Mouse (Mus musculus) MEL (cell line): ENCODE results near the gene Celf2. TPM values are rescaled to one million over a fixed set of nuclear protein-coding genes. Genes with fewer than 3 reads are reported as not detected.

Experiments used
- DNase-seq: peaks from one replicate; pipeline ENCODE4 v3.0.0; 2011; ENCODE audit warnings: low read depth, low spot score
- H3K27ac ChIP-seq: 2 replicates; pipeline ENCODE4 v1.5.1; 2012; ENCODE audit warnings: low read depth, mild to moderate bottlenecking, control low read depth, low read length, moderate library complexity; ENCODE audit not compliant: control insufficient read depth
- H3K27me3 ChIP-seq, 2 experiments: fragments of 150-350 bp in 1 of 2; sonication (generic) in 1 of 2; 2 replicates each; pipeline ENCODE4 v1.6.1; 2012; ENCODE audit warnings: low read length in 2 of 2, mild to moderate bottlenecking in 2 of 2, improper control_type of control experiment in 1 of 2, moderate library complexity in 1 of 2; ENCODE audit not compliant: insufficient read depth in 2 of 2, control insufficient read depth in 1 of 2
- H3K36me3 ChIP-seq, 2 experiments: 2 replicates each; pipeline ENCODE4 v1.6.1; 2012 to 2014; ENCODE audit warnings: low read length in 2 of 2, improper control_type of control experiment in 1 of 2, inconsistent platforms in 1 of 2, mild to moderate bottlenecking in 1 of 2; ENCODE audit not compliant: insufficient read depth in 2 of 2, control insufficient read depth in 1 of 2
- H3K4me1 ChIP-seq, 2 experiments: fragments of 150-350 bp in 1 of 2; sonication (generic) in 1 of 2; 2 replicates each; pipeline ENCODE4 v1.6.1; 2012; ENCODE audit warnings: low read length in 2 of 2, improper control_type of control experiment in 1 of 2, mild to moderate bottlenecking in 1 of 2; ENCODE audit not compliant: insufficient read depth in 2 of 2, control insufficient read depth in 1 of 2
- H3K4me3 ChIP-seq, 2 experiments: fragments of 150-350 bp in 1 of 2; sonication (generic) in 1 of 2; 2 replicates each; pipeline ENCODE4 v1.5.1; 2012; ENCODE audit warnings: low read depth in 2 of 2, low read length in 2 of 2, mild to moderate bottlenecking in 2 of 2, moderate library complexity in 2 of 2, control low read depth in 1 of 2, improper control_type of control experiment in 1 of 2; ENCODE audit not compliant: control insufficient read depth in 1 of 2, insufficient read depth in 1 of 2
- H3K79me2 ChIP-seq: 2 replicates; pipeline ENCODE4 v1.6.1; 2012; ENCODE audit warnings: mild to moderate bottlenecking, low read length, moderate library complexity; ENCODE audit not compliant: control insufficient read depth, poor library complexity, insufficient read depth
- H3K9ac ChIP-seq: 2 replicates; pipeline ENCODE4 v1.6.1; 2012; ENCODE audit warnings: low read depth, mild to moderate bottlenecking, control low read depth, low read length, moderate library complexity; ENCODE audit not compliant: control insufficient read depth, poor library complexity, severe bottlenecking
- H3K9me3 ChIP-seq: fragments of 150-350 bp; sonication (generic); replicated peaks from 2 replicates; pipeline ENCODE4 v1.6.1; 2012; ENCODE audit warnings: mild to moderate bottlenecking, low read length, improper control_type of control experiment, moderate library complexity; ENCODE audit not compliant: insufficient read depth
- CHD2 ChIP-seq: IDR thresholded peaks from 2 replicates; pipeline ENCODE4 v1.6.1; 2011; ENCODE audit warnings: low read length, improper control_type of control experiment
- E2F4 ChIP-seq: IDR thresholded peaks from 2 replicates; pipeline ENCODE4 v1.6.1; 2011; ENCODE audit warnings: low read depth, low read length, improper control_type of control experiment, borderline replicate concordance
- ELF1 ChIP-seq: IDR thresholded peaks from 2 replicates; pipeline ENCODE4 v1.6.1; 2014; ENCODE audit warnings: low read depth, mild to moderate bottlenecking, inconsistent platforms, low read length, improper control_type of control experiment, moderate library complexity
- EP300 ChIP-seq, 2 experiments: IDR thresholded peaks; 2 replicates each; pipeline ENCODE4 v1.6.1; 2011; ENCODE audit warnings: improper control_type of control experiment in 2 of 2, low read length in 2 of 2, low read depth in 1 of 2, mild to moderate bottlenecking in 1 of 2
- ETS1 ChIP-seq: IDR thresholded peaks from 2 replicates; pipeline ENCODE4 v1.6.1; 2012; ENCODE audit warnings: low read depth, mild to moderate bottlenecking, inconsistent platforms, low read length, improper control_type of control experiment, moderate library complexity
- GABPA ChIP-seq: IDR thresholded peaks from 2 replicates; pipeline ENCODE4 v1.6.1; 2012; ENCODE audit warnings: low read depth, mild to moderate bottlenecking, inconsistent platforms, low read length, improper control_type of control experiment, moderate library complexity
- GATA1 ChIP-seq: IDR thresholded peaks from 2 replicates; pipeline ENCODE4 v1.6.1; 2011; ENCODE audit warnings: low read depth, low read length, improper control_type of control experiment
- HCFC1 ChIP-seq: IDR thresholded peaks from 2 replicates; pipeline ENCODE4 v1.6.1; 2012; ENCODE audit warnings: low read depth, mild to moderate bottlenecking, inconsistent platforms, low read length, improper control_type of control experiment, moderate library complexity
- JUND ChIP-seq: IDR thresholded peaks from 2 replicates; pipeline ENCODE4 v1.6.1; 2011; ENCODE audit warnings: low read depth, mild to moderate bottlenecking, improper control_type of control experiment, low read length
- KAT2A ChIP-seq: conservative IDR thresholded peaks from 2 replicates; pipeline ENCODE4 v1.6.1; 2012; ENCODE audit warnings: low read depth, low read length, improper control_type of control experiment, inconsistent platforms
- MYC ChIP-seq: IDR thresholded peaks from 2 replicates; pipeline ENCODE4 v1.6.1; 2011; ENCODE audit warnings: low read depth, mild to moderate bottlenecking, low read length, improper control_type of control experiment, moderate library complexity
- POLR2AphosphoS5 ChIP-seq: IDR thresholded peaks from 2 replicates; pipeline ENCODE4 v1.6.1; 2012; ENCODE audit warnings: low read depth, borderline replicate concordance, mild to moderate bottlenecking, inconsistent platforms, low read length, moderate library complexity, mixed read lengths
- RAD21 ChIP-seq: IDR thresholded peaks from 2 replicates; pipeline ENCODE4 v1.6.1; 2011; ENCODE audit warnings: mild to moderate bottlenecking, low read depth, low read length, improper control_type of control experiment
- UBTF ChIP-seq: IDR thresholded peaks from 2 replicates; pipeline ENCODE4 v1.6.1; 2012; ENCODE audit warnings: low read depth, mild to moderate bottlenecking, inconsistent platforms, low read length, improper control_type of control experiment, moderate library complexity, borderline replicate concordance; ENCODE audit not compliant: insufficient read depth
- ZKSCAN1 ChIP-seq: IDR thresholded peaks from 2 replicates; pipeline ENCODE4 v1.6.1; 2012; ENCODE audit warnings: low read depth, mild to moderate bottlenecking, inconsistent platforms, low read length, improper control_type of control experiment, moderate library complexity
- polyA plus RNA-seq, 2 experiments: library from polyadenylated mRNA; stranded (reverse) in 1 of 2; unstranded in 1 of 2; fragments of >175 nt in 1 of 2; fragments of >200 nt in 1 of 2; gene quantifications; 2 replicates each; pipeline versions ENCODE4 v1.2.1 to v1.2.4; 2012; ENCODE audit warnings: low replicate concordance in 2 of 2, low read depth in 1 of 2; ENCODE audit not compliant: insufficient read length in 2 of 2, insufficient read depth in 1 of 2, missing spikeins in 1 of 2
- total RNA-seq: library from RNA; depleted of rRNA; stranded (reverse); fragments of 300-350 nt; gene quantifications from 2 replicates; pipeline ENCODE4 v1.2.3, GENCODE M21; 2012

Celf2 gene
- total and polyA plus RNA-seq, 3 experiments, result 8.9 to 16.7 TPM; not detected in 1

GRCm38 (mm10) chr2:6877094-6877493 is 632.3 kb downstream of the Celf2 start (continued):
- TF ChIP-seq GABPA, result no peak
- TF ChIP-seq, all 39 proteins: peak for 0

DNA sequence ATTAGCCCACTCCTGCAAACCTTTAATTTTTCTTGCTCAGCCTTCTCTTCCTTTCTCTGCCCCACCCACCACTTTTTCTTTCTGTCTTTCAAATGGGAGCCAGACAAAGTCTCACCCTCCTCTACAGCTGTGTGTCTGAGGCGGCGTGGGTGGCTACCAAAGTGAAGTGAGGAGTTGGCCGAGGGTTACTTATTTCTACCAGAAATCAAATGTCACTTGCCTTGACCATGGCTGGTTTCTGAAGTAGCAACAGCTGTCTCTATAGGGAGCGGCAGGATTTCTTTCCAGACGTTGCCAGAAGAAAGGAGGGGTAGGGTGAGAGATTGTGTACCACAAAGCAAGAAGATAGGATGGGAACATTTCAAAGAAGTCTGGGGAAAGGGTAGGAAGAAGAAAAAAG is 632.8 kb downstream of the Celf2 start:
- no peaks in the 10 kb centered on the region for H3K4me1 ChIP-seq
- H3K27ac ChIP-seq, result no peak overlapping the region
- DNase-seq, result no peak
- no peaks in the 10 kb centered on the region for H3K79me2 ChIP-seq
- 0 out of 4 replicates have a peak, but pooled peaks cover 0 to 1% of the 10 kb centered on the region in 2 experiments for H3K27me3 ChIP-seq
- H3K4me3 ChIP-seq, result no peak overlapping the region
- no peaks in the 10 kb centered on the region for H3K9me3 ChIP-seq
- H3K9ac ChIP-seq, result no peak overlapping the region
- no peak for TF ChIP-seq JUND
- no peak for TF ChIP-seq ZKSCAN1
- no peak for TF ChIP-seq ELF1
- no peak for TF ChIP-seq CHD2
- TF ChIP-seq POLR2AphosphoS5, result no peak
- TF ChIP-seq EP300 (IDR thresholded peaks at IDR 0.05; ENCODE audit: low read depth in 1 of 2, low read length in 2 of 2), result no peak
- no peak for TF ChIP-seq MYC
- no peak for TF ChIP-seq E2F4
- no peak for TF ChIP-seq GATA1
- no peak for TF ChIP-seq HCFC1
- TF ChIP-seq UBTF, result no peak
- TF ChIP-seq ETS1, result no peak
- H3K36me3 ChIP-seq, result no peaks in the 10 kb centered on the region

DNA sequence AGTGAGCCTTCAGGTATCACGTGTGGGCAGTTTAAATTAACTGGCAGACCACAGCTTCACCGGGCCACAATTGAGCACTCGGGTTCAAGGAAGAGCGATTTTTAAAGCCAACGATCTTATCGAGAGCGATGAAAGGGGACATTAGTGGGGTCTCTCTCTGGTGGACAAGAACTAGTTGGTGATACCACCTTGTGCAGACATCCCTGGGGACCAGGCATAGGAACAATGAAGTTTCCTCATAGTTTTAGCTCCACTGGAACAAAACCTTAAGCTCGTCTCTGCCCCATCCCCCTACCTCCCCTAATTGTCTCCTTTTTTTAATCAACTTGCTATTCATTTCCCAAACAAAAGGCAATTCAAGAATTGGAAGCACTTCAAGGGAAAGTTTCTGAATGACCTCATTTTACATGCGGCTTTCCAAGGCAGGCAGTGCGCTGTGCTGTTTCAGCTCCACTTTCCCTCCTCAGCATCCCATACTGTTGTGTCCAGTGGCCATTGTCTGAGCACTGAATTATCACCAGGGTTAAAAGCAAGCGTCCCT is 634.2 kb downstream of the Celf2 start:
- Histone ChIP-seq H3K4me1 (no peaks in the 10 kb centered on the region), H3K79me2 (no peaks in the 10 kb centered on the region), H3K9me3 (no peaks in the 10 kb centered on the region), H3K27ac (no peak overlapping the region), H3K27me3 (0 out of 4 replicates have a peak, but pooled peaks cover 0 to 1% of the 10 kb centered on the region in 2 experiments), H3K4me3 (no peak overlapping the region), H3K36me3 (no peaks in the 10 kb centered on the region), H3K9ac (no peak overlapping the region)
- TF ChIP-seq ETS1, result no peak
- no peak for TF ChIP-seq CHD2
- TF ChIP-seq RAD21, result no peak
- no peak for TF ChIP-seq HCFC1
- TF ChIP-seq POLR2AphosphoS5, result no peak
- no peak for TF ChIP-seq KAT2A
- DNase-seq, result no peak
